Mouse (Mus musculus): Measurements from ENCODE around the gene Gcnt3.

GRCm38 (mm10) chr9:69986063-69986462 is 51.8 kb downstream of the Gcnt3 start:
- TF ChIP-seq GATA1 (IDR thresholded peaks at IDR 0.05; ENCODE audit: low read length), result no peak
- TF ChIP-seq TAL1 (IDR thresholded peaks at IDR 0.05; ENCODE audit: low read length), result no peak

All from erythroblast, embryonic 14.5 days (primary cell).